Mouse (Mus musculus) lung, embryonic 15.5 days (tissue): ENCODE results near the gene Galnt13. TPM values are rescaled to one million over a fixed set of nuclear protein-coding genes. Genes with fewer than 3 reads are reported as not detected.
A peak's percentile ranks its signal among the peaks of the same experiment; 100 is the strongest.

Source experiments
- ATAC-seq: fragments of 200-750 bp; cut with Nextera tagmentation; 2 replicates; pipeline ENCODE4 v1.8.0; 2017; ENCODE audit warnings: moderate number of reproducible peaks, borderline replicate concordance; ENCODE audit not compliant: low FRiP score, low TSS enrichment; ENCODE audit errors: extremely low read depth
- H3K27ac ChIP-seq: fragments of 300-500 bp; sonication (generic); 2 replicates; pipeline ENCODE4 v1.5.1; 2015; ENCODE audit warnings: moderate library complexity, mild to moderate bottlenecking, inconsistent platforms
- H3K27me3 ChIP-seq: fragments of 300-500 bp; sonication (generic); 2 replicates; pipeline ENCODE4 v1.6.1; 2015; ENCODE audit warnings: inconsistent platforms
- H3K36me3 ChIP-seq: fragments of 300-500 bp; sonication (generic); 2 replicates; pipeline ENCODE4 v1.6.1; 2015; ENCODE audit warnings: inconsistent platforms
- H3K4me1 ChIP-seq: fragments of 300-500 bp; sonication (generic); 2 replicates; pipeline ENCODE4 v1.6.1; 2015; ENCODE audit warnings: inconsistent platforms
- H3K4me2 ChIP-seq: fragments of 300-500 bp; sonication (generic); 2 replicates; pipeline ENCODE4 v1.6.1; 2015; ENCODE audit warnings: inconsistent platforms, mild to moderate bottlenecking, moderate library complexity
- H3K4me3 ChIP-seq: fragments of 300-500 bp; sonication (generic); 2 replicates; pipeline ENCODE4 v1.5.1; 2015; ENCODE audit warnings: mild to moderate bottlenecking, inconsistent platforms
- H3K9ac ChIP-seq: fragments of 300-500 bp; sonication (generic); 2 replicates; pipeline ENCODE4 v1.6.1; 2015; ENCODE audit warnings: inconsistent platforms
- H3K9me3 ChIP-seq: fragments of 300-500 bp; sonication (generic); 2 replicates; pipeline ENCODE4 v1.6.1; 2016; ENCODE audit warnings: inconsistent platforms
- WGBS: fragments of 180-500 bp; shearing (Covaris S2); methylation state at CpG from one replicate; pipeline ENCODE4 v1.1.7; 2015; 5-methylcytosine and 5-hydroxymethylcytosine counted together
- polyA plus RNA-seq: library from polyadenylated mRNA; unstranded; fragments of >200 nt; fragmentation: Nextera tagmentation; extraction: Ambion mirVana; gene quantifications from 2 replicates; pipeline ENCODE4 v1.2.1, GENCODE M21; 2015

Gene Galnt13
- polyA plus RNA-seq, result 0.09 and 0.21 TPM in 2 replicates

- Histone ChIP-seq H3K27me3 (peaks cover 37% of the 10 kb centered on the region), H3K4me3 (peak within 1 kb of the TSS; percentile 43), H3K4me1 (no peaks in the 10 kb centered on the region), H3K9ac (no peak within 1 kb of the TSS), H3K9me3 (no peaks in the 10 kb centered on the region), H3K36me3 (no peaks in the 10 kb centered on the region), H3K27ac (no peak within 1 kb of the TSS), H3K4me2 (peak within 1 kb of the TSS; percentile 81)
- ATAC-seq, result peak; percentile 77; the same call in 1 of the 2 replicates
- WGBS, result 1% methylated on average over 68 of the region's 81 CpGs
These were observed at the start of gene Galnt13 for GRCm38 (mm10) chr2:54435937-54436735. Gene Galnt13 (plus strand): TSS chr2:54436317.

- no peaks in the 10 kb centered on the region for H3K9me3 ChIP-seq
- H3K36me3 ChIP-seq, result no peaks in the 10 kb centered on the region
- H3K4me2 ChIP-seq, result no peak overlapping the region
- H3K27me3 ChIP-seq, result peaks cover 8% of the 10 kb centered on the region
- H3K9ac ChIP-seq, result no peak overlapping the region
- H3K4me3 ChIP-seq, result no peak overlapping the region
- H3K4me1 ChIP-seq, result no peaks in the 10 kb centered on the region
- WGBS, result 36% methylated on average over 2 of the region's 2 CpGs
- ATAC-seq, result no peak
- no peak overlapping the region for H3K27ac ChIP-seq
These were observed 5.1 kb upstream of the Galnt13 start for GRCm38 (mm10) chr2:54431060-54431459.

GRCm38 (mm10) chr2:54435380-54435779 is 737 bp upstream of the Galnt13 start:
- peak overlapping the region; percentile 81 for H3K4me2 ChIP-seq
- H3K4me3 ChIP-seq, result no peak overlapping the region
- H3K9ac ChIP-seq, result no peak overlapping the region
- H3K27me3 ChIP-seq, result peaks cover 37% of the 10 kb centered on the region
- no peak for ATAC-seq
- H3K4me1 ChIP-seq, result no peaks in the 10 kb centered on the region
- no peaks in the 10 kb centered on the region for H3K9me3 ChIP-seq
- no peaks in the 10 kb centered on the region for H3K36me3 ChIP-seq
- WGBS, result 42% methylated on average over 10 of the region's 10 CpGs
- H3K27ac ChIP-seq, result no peak overlapping the region

DNA sequence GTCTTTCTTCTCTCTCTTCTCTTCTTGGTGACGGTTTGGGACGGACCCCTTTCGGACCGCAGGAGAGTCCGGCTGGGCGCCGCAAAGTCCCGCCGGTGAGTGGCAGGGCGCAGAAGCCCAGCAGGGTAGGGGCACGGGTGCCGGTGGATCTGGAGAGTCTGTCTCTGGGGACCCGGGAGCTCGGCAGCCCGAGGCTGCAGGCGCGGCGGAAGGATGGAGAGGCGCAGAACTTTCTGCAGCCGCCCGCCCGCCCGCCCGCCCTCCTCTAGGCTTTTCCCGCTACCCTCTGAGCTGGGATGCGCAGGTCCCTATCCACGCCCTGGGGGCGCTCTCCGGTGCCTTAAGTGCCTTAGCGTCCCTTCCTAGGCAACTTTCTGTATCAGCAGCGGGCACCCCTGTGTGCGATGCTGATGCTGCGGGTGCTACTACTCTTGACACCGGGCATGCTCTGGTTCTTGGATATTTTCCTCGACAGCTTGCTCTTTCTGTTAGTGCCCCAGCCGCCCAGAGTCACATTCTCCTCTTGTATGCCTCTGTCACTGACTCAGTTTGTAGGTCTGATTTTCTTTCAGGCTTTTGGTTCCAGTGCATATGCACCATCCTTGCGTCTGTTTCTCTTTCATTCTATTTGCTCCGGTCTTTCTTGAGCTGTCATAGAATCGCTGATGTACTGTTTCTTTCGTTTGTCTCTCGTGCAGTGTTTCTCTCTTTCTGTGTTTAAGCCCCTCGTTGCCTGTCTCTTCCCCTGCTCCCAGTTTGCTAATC is 801 bp downstream of the Galnt13 start:
- Histone ChIP-seq H3K4me3 (peak overlapping the region; percentile 43), H3K27me3 (peaks cover 37% of the 10 kb centered on the region), H3K36me3 (no peaks in the 10 kb centered on the region), H3K27ac (no peak overlapping the region), H3K9ac (no peak overlapping the region), H3K4me1 (no peaks in the 10 kb centered on the region), H3K9me3 (no peaks in the 10 kb centered on the region), H3K4me2 (peak overlapping the region; percentile 81)
- WGBS, result 3% methylated on average over 30 of the region's 42 CpGs
- peak; percentile 25; the same call in 1 of the 2 replicates for ATAC-seq

GRCm38 (mm10) chr2:54437501-54437830 is 1.3 kb downstream of the Galnt13 start:
- Histone ChIP-seq H3K4me1 (no peaks in the 10 kb centered on the region), H3K36me3 (no peaks in the 10 kb centered on the region), H3K9me3 (no peaks in the 10 kb centered on the region), H3K27me3 (peaks cover 37% of the 10 kb centered on the region), H3K9ac (no peak overlapping the region), H3K4me3 (no peak overlapping the region), H3K27ac (no peak overlapping the region), H3K4me2 (peak overlapping the region; percentile 81; the same call in 1 of the 2 replicates)
- WGBS, result 5% methylated on average over 9 of the region's 9 CpGs
- no peak for ATAC-seq

DNA sequence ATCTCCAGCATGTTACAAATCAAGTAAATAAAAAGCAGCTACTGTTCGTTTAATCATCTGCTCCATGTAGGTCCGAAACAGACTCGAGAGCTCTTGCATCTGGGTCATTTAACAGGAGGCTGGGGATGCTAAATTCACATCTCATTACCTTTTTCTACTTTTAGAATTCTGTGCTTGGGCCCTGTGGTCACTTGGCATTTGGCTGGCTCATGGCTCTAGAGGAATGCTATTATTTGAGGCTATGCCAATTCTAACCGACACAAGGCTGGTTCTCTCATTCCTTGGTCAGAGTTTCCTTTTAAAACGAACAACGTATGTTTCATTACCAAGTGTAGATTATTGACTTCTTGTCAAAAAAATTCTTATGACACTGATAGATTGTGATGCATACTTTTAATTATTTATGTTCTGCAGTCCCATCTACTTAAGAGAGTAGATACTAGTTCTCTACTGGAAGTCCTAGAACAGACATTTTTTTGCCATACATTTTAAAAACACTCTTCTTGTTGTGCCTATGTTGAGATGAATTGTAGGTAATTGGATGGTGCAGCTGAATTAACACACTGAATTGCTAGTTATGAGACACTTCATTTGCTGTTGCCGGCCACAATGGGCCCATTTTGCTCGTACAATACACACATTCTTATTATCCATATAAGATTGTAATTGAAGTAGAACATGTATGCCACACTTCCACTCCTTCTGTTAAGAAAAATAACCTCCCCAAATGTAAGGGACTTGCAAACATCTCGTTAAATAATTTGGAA is 6.8 kb downstream of the Galnt13 start:
- H3K27ac ChIP-seq, result no peak overlapping the region
- H3K9me3 ChIP-seq, result no peaks in the 10 kb centered on the region
- no peak overlapping the region for H3K4me2 ChIP-seq
- no peak overlapping the region for H3K9ac ChIP-seq
- H3K4me1 ChIP-seq, result no peaks in the 10 kb centered on the region
- H3K4me3 ChIP-seq, result no peak overlapping the region
- H3K36me3 ChIP-seq, result no peaks in the 10 kb centered on the region
- 78% methylated on average over 9 of the region's 9 CpGs for WGBS
- no peak for ATAC-seq
- H3K27me3 ChIP-seq, result peaks cover 10% of the 10 kb centered on the region

DNA sequence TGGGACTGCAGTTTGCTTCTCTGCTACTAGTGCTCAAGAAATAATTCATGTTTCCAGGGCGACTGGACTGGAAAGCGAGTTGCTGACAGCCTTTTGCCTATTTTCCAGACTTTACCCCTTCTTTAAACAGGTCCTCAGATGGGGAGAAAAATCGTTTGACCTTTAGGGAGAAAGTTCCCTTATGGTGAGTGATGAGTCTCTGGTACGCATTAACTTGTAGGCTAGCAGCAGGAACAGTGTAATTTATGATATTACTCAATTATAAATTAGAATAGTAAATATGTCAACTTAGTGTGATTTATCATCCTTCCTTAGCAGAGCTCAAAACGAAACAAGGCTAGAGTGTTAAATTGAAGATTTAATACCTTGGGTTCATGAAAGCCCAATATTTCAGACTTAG is 47.3 kb downstream of the Galnt13 start:
- Histone ChIP-seq H3K9ac (no peak overlapping the region), H3K4me3 (no peak overlapping the region), H3K4me1 (no peaks in the 10 kb centered on the region), H3K4me2 (no peak overlapping the region), H3K36me3 (no peaks in the 10 kb centered on the region), H3K9me3 (no peaks in the 10 kb centered on the region), H3K27ac (no peak overlapping the region), H3K27me3 (no peaks in the 10 kb centered on the region)
- 49% methylated on average over 5 of the region's 5 CpGs for WGBS
- no peak for ATAC-seq

- Histone ChIP-seq H3K4me1 (no peaks in the 10 kb centered on the region), H3K9me3 (no peaks in the 10 kb centered on the region), H3K9ac (no peak overlapping the region), H3K36me3 (no peaks in the 10 kb centered on the region), H3K4me3 (no peak overlapping the region), H3K4me2 (no peak overlapping the region), H3K27ac (no peak overlapping the region), H3K27me3 (no peaks in the 10 kb centered on the region)
- WGBS, result 58% methylated on average over 3 of the region's 3 CpGs
- ATAC-seq, result no peak
These were observed 86.9 kb downstream of the Galnt13 start for GRCm38 (mm10) chr2:54522989-54523388.

- H3K4me3 ChIP-seq, result no peak overlapping the region
- no peak for ATAC-seq
- H3K36me3 ChIP-seq, result no peaks in the 10 kb centered on the region
- H3K27ac ChIP-seq, result no peak overlapping the region
- no peaks in the 10 kb centered on the region for H3K9me3 ChIP-seq
- no peak overlapping the region for H3K9ac ChIP-seq
- no peaks in the 10 kb centered on the region for H3K27me3 ChIP-seq
- WGBS, result 66% methylated on average over 3 of the region's 3 CpGs
- H3K4me1 ChIP-seq, result no peaks in the 10 kb centered on the region
- H3K4me2 ChIP-seq, result no peak overlapping the region
These were observed 91.0 kb downstream of the Galnt13 start for GRCm38 (mm10) chr2:54527073-54527472.

GRCm38 (mm10) chr2:54558357-54559153 is 122.4 kb downstream of the Galnt13 start:
- H3K4me1 ChIP-seq, result no peaks in the 10 kb centered on the region
- 67% methylated on average over 10 of the region's 10 CpGs for WGBS
- no peaks in the 10 kb centered on the region; the same call in 1 of the 2 replicates for H3K9me3 ChIP-seq
- ATAC-seq, result peak; percentile 46; the same call in 1 of the 2 replicates
- H3K4me2 ChIP-seq, result no peak overlapping the region
- H3K36me3 ChIP-seq, result no peaks in the 10 kb centered on the region
- no peak overlapping the region for H3K4me3 ChIP-seq
- no peak overlapping the region for H3K27ac ChIP-seq
- no peak overlapping the region for H3K9ac ChIP-seq
- H3K27me3 ChIP-seq, result no peaks in the 10 kb centered on the region

DNA sequence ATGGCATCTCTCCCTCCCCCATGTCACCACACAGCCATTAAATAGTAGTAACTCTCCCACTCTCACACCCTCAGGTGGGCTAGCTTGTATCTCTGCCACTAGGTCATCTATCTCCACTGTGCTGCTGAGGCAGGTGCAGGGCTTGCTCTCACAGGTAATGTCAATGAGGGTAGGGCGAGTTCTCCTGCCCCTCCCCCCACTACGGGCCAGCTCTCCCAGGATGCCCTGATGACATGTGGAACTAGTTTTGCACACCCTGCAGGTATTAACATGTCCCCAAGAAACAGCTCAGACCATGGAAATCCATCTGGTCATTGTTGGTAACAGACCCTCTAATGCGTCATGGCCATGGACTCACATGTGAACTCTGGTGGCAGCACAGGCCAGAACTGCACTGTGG is 129.0 kb downstream of the Galnt13 start:
- no peak overlapping the region for H3K9ac ChIP-seq
- no peaks in the 10 kb centered on the region for H3K4me1 ChIP-seq
- H3K9me3 ChIP-seq, result no peaks in the 10 kb centered on the region; the same call in 1 of the 2 replicates
- H3K4me2 ChIP-seq, result no peak overlapping the region
- no peaks in the 10 kb centered on the region for H3K27me3 ChIP-seq
- H3K4me3 ChIP-seq, result no peak overlapping the region
- no peak for ATAC-seq
- H3K27ac ChIP-seq, result no peak overlapping the region
- 73% methylated on average over 3 of the region's 3 CpGs for WGBS
- H3K36me3 ChIP-seq, result no peaks in the 10 kb centered on the region
